Mouse (Mus musculus): ENCODE data around the gene Rgs17.
A peak's percentile ranks its signal among the peaks of the same experiment; 100 is the strongest.
"Not testable (repeated sequence)": the region's sequence is repeated elsewhere in the genome, so short reads cannot be mapped to it uniquely, and the experiment has no call there.

The Rgs17 gene

DNA sequence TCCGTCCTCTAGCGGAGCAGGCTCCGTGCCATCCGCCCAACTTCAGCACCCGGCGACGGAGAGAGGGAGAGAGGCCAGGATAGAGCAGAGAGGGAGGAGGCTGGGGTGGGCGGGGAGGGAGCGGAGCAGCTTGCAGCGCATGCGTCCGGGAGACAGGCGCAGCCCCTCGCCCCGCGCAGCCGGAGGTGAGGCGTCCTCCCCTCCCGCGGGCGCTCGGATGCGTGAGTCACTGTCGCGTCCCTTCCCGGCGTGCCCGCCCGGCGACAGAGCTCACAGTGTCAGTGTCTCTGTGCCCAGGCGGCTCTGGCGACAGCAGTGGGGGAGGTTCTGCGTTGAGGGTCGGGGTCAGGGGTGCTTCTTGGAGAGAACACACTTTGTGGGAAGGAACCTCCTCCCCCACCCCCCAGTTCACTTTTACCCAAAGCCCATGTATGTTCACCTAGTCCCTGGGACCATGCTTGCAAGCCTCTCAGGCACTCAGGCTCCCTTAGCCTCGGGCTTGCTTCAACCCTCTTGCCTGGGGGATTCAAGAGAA is at the start of gene Rgs17:
TSS of gene Rgs17 (minus strand) at position 107 of the 535 bp plus-strand sequence.
- peak; percentile 56 to 58 for DNase-seq (ENCODE audit: low spot score in 2 of 2)

GRCm38 (mm10) chr10:5967655-5968054 is 45.5 kb upstream of the Rgs17 start:
- no peak for DNase-seq (ENCODE audit: low spot score in 2 of 2)

GRCm38 (mm10) chr10:5953787-5954186 is 31.6 kb upstream of the Rgs17 start:
- DNase-seq (ENCODE audit: low spot score in 2 of 2) = not testable (repeated sequence)

DNA sequence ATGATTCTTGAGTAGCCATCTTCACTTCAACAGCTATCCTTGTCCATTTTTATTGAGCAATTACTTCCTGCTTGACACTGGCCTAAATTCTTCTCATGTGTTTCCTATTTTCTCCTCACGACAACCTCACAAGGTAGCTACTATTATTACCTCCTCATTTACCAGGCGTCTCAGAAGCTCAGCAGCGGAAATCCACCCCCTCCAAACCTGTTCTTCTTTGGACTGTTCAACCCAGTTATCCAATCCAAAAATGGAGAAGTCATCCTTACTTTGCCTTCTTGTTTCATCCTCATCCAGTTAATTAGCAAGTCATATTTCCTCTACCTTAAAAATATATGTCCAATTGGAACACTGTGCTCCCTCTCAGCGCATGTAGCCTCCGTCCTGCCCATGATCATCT is 2.1 kb upstream of the Rgs17 start:
- DNase-seq (ENCODE audit: low spot score in 2 of 2) = no peak

- no peak for DNase-seq (ENCODE audit: low spot score in 2 of 2)
These were observed 896 bp upstream of the Rgs17 start for GRCm38 (mm10) chr10:5923096-5923495.

DNA sequence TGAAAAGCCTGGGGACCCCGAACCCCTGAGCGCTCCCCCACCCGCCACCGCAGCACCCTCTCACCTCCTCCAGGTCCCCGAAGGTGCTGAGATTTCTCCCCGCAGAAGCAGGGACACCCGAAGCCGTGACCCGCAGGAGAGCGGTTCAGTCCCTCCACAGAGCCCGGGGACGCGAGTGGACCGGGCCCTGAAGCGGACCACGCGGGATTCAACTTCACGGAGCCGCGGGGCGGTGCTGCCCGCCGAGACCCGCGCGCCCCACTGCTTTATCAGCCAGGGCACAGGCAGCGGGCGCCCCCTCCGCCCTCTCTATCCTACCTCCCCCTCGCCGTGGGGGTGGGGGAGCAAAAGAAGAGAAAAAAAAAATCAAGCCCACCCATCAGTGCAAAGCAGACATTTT is 429 bp downstream of the Rgs17 start:
- DNase-seq (ENCODE audit: low spot score in 2 of 2) = no peak

GRCm38 (mm10) chr10:5921031-5921551 is 1.1 kb downstream of the Rgs17 start:
- peak; percentile 13 to 21 for DNase-seq (ENCODE audit: low spot score in 2 of 2)

DNA sequence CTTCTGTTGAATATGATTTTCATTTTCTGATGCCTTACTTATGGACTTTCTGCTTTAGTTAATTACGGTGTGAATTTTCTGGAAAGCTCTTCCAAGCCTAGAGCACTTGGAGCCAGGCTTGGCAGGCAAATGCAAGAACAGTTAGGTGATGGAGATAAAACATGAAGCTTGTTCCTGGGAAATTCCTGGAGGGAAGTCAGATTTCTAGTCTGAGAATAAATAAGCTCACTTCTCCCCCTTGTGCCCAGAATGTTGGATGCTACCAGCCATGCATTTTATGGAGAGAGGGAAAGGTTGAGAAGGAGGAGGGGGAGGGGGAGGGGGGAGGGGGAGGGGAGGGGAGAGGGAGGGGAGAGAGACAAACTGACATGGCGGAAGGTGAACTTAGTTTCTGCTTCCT is 17.8 kb downstream of the Rgs17 start:
- DNase-seq (ENCODE audit: low spot score in 2 of 2) = no peak

- DNase-seq (ENCODE audit: low spot score in 2 of 2) = no peak
These were observed 20.4 kb downstream of the Rgs17 start for GRCm38 (mm10) chr10:5901777-5902176.

DNA sequence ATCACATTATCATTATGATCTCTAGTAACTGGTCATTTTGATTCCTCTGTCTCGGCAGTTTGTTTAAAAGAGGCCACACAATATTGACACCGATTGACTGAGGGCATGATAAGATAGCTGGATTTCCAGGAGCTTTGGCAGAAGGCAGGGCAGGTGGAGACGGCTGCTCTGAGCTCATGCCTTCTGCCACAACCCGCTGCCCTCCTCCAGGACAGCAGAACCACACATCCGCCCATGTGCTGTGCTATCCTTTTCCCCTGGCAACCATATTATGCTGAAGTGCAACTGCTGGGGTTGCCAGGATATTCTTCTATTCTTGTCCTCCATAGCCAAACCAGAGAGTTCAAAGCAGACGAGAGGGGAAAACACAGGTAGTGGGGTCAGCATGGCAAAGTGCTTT is 21.5 kb downstream of the Rgs17 start:
- no peak for DNase-seq (ENCODE audit: low spot score in 2 of 2)

GRCm38 (mm10) chr10:5877106-5877505 is 45.1 kb downstream of the Rgs17 start:
- DNase-seq (ENCODE audit: low spot score in 2 of 2) = no peak

- DNase-seq (ENCODE audit: low spot score in 2 of 2) = no peak
These were observed 51.1 kb downstream of the Rgs17 start for GRCm38 (mm10) chr10:5871081-5871480.

DNA sequence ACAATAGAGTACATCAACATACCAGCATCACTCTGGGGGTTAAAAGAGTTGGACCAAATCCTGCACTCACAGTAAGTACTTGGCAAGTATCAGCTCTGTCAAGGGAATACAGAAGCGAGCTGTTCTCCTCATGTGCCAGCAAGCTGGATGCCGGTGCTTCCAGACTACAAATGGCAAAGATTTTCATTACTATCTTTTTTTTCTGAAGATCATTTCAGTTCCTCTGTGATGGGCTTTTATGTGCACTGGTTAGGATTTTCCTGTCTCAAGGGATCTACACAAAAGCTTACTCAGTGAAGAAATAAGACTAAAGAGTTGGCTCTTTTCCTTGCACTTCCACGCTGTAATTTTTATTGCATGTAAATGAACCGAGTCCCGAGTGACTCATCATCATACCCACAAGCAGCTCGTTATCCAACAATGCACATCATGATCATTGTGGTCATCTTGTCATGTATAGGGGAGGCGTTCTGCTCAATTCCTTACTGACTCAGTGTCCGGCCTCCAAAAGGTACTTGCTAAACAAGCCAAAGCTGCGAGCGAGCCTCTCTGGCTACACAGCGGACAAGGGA is 54.1 kb downstream of the Rgs17 start:
- DNase-seq (ENCODE audit: low spot score in 2 of 2) = no peak

DNA sequence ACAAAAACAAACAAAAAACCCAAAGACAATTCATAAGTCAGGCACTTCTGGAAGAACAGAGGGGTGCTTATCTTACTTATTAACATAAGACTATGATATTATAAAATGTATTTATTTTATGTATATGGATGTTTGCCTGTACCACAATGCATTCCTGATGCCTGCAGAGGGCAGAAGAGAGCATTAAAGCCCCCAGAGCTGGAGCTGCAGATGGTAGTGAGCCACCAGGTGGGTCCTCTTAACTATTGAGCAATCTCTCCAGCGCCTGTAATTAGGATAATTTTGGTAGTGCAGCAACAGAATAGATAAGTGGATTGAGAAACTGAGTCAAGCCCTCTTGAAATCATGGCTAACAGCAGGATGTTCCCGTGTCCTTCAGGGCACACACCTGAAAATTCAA is 56.2 kb downstream of the Rgs17 start:
- no peak for DNase-seq (ENCODE audit: low spot score in 2 of 2)

DNA sequence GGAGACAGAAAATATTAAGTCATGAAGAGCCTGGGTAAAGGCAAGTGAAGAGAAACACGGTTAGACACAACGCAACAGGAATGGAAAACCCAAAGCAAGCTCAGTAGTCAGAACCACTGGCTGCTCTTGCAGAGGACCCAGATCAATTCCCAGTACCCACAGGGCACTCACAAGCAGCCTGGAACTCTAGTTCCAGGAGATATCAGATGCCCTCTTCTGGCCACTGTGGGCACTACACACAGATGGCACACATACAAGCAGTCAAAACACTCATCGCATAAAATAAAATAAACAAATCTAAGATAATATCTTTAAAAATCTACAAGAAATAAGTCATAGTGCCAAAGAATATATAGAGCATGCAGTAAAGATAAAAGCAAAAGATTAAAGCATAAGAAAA is 59.5 kb downstream of the Rgs17 start:
- DNase-seq (ENCODE audit: low spot score in 2 of 2) = no peak

- DNase-seq (ENCODE audit: low spot score in 2 of 2) = no peak
These were observed 61.4 kb downstream of the Rgs17 start for GRCm38 (mm10) chr10:5860849-5861248.

DNA sequence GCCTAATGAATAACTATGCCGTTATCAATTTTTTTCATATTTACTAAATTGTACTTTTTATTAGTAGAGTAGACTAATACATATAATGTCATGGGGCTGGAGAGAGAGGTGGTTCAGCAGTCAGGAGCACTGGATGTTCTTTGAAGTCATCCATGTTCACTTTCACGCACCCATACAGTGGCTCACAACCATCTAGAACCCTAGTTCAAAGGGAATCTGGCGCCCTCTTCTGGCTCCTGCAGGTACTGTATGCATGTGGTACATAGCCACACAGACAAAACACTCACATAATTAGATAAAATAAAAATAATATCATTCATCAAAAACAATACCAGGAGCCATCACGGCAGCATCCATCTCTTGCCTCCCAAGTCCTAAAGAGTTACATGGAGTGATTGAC is 62.5 kb downstream of the Rgs17 start:
- no peak for DNase-seq (ENCODE audit: low spot score in 2 of 2)

DNA sequence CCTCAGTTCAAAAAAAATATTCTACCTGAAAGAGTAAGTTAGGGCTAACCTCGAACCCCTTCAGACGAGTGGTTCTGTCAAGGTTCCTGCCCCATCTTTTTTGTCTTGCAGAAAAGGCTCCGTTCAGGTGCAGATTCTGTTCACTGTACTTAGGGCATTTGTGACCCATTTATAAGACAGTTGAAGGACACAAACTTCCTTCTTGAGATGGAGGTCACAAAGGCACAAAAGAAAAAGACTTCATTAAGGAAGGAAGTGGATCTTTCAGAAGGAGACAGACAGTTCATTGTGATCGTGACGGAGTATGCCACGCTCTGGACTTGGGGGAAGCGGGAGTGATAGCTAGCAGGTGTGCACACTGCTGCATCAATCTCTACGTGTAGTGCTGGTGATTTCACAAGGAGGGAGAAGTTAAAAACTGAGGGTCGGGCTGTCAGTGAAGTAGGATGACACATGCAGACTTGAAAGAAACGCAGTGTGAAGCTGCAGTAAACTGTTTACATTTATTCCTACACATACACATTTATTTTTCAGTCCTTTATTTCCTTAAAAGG is 64.1 kb downstream of the Rgs17 start:
- DNase-seq (ENCODE audit: low spot score in 2 of 2) = no peak

- no peak for DNase-seq (ENCODE audit: low spot score in 2 of 2)
These were observed 68.8 kb downstream of the Rgs17 start for GRCm38 (mm10) chr10:5853290-5853868.

DNA sequence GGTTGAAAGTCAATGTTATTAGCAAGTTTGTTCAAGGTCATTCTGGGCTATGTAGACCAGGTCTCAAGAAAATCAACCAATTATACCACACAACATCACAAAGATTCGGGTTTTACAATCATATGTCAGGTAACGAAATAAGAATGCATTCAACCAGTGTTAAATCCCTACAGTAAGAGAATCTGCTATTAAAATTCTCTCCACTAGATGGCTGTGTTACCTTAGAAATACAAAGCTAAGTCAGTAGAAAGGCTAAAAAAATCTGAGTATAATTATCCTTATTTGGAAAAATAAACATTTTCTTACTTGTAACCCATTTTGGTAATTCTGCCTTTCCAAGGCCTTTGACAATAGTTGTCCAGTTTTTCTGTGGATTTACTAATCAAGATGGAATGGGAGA is 75.3 kb downstream of the Rgs17 start:
- no peak for DNase-seq (ENCODE audit: low spot score in 2 of 2)

DNA sequence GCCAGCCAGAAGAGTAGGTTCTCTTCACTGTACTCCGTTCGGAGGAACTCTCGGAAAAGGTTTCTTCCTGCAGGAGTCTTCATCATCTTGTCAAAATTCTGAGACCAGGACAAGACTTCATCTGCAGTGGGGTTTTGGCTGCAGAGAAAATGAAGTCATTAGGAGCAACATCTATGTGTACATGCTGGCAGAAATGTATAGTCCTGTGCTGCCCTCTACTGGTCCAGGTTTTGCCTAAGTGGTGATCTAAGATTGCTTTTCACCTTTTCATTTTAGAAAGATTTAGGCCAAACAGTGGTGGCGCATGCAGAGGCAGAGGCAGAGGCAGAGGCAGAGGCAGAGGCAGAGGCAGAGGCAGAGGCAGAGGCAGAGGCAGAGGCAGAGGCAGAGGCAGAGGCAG is 80.8 kb downstream of the Rgs17 start:
- DNase-seq (ENCODE audit: low spot score in 2 of 2) = peak in 1 of 2 experiments; percentile 25

DNA sequence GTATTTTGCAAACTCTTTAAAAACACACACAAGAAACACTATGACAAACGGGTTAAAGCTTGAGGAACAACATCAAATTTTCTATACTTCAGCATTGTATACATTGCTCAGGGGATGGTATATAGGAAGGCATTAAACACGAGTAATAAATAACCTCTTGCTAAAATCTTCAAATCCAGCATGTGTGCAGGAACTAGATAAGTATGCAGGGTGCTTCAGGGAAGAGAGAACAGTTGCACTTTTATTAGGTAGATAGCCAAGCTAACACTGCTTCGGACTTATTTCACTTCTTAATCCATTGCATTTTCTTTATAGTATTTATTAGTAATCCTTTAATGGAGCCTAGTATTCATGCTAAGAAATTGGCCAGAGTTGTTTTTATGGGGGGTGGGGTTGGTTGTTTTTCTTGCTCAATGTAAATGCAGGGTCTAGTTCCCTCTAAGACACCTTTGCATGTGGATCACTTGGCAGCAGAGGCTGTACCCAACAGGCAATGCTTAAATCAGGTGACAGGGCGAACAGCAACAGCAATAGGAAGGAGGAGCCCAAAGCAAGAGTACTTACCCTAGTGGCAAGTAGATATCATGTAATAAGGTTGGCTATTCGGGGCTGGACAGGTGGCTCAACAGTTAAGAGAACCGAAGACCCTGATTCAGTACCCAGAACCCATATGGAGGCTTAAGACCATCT is 95.7 kb downstream of the Rgs17 start:
- DNase-seq (ENCODE audit: low spot score in 2 of 2) = no peak

- DNase-seq (ENCODE audit: low spot score in 2 of 2) = peak in 1 of 2 experiments; percentile 28
These were observed 97.4 kb downstream of the Rgs17 start for GRCm38 (mm10) chr10:5824779-5825178.

All from frontal cortex, postnatal 14 days (tissue).